Mouse (Mus musculus) neutrophil, adult 5-6 weeks (primary cell): ENCODE results near the gene Gm17542. TPM values are rescaled to one million over a fixed set of nuclear protein-coding genes. Genes with fewer than 3 reads are reported as not detected.
"Not testable (repeated sequence)": the region's sequence is repeated elsewhere in the genome, so short reads cannot be mapped to it uniquely, and the experiment has no call there.

Source experiments
- ATAC-seq: fragments of 151-379, 151-347 bp; 2 replicates; pipeline ENCODE4 v1.8.0; 2017; ENCODE audit warnings: mild to moderate bottlenecking, moderate TSS enrichment; ENCODE audit not compliant: insufficient number of reproducible peaks, poor library complexity, low FRiP score, severe bottlenecking; ENCODE audit errors: extremely low read depth
- total RNA-seq: library from RNA; stranded (forward); fragments of 200-1000 nt; gene quantifications from 2 replicates; pipeline ENCODE4 v1.2.3, GENCODE M21; 2017

Gm17542 gene
- total RNA-seq = not detected in 2 replicates

GRCm38 (mm10) chr10:58718110-58718509, at the start of gene Gm17542:
Gene Gm17542, minus strand, starts transcription at chr10:58718210.
- not testable (repeated sequence) for ATAC-seq

GRCm38 (mm10) chr10:58739779-58740178, 21.8 kb upstream of the Gm17542 start:
- no peak for ATAC-seq

GRCm38 (mm10) chr10:58738152-58738551, 20.1 kb upstream of the Gm17542 start:
- ATAC-seq = no peak

DNA sequence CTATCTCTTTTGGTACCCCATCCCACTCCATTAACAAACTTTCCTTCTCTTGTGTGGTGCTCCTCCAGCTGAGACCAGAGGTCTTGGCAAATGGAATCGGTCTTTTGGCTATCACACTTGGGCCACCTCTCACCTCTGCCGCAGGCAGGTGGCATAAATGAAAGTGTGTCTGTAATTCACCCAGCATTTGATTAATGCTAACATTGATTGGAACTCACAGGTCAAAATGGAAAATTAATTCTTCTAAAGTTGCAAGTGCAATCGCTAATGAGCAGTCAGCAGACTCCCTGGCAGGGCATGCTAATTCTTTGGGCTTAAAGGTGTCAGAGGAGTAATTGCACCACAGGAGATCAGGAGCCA, 3.2 kb downstream of the Gm17542 start:
- no peak for ATAC-seq

DNA sequence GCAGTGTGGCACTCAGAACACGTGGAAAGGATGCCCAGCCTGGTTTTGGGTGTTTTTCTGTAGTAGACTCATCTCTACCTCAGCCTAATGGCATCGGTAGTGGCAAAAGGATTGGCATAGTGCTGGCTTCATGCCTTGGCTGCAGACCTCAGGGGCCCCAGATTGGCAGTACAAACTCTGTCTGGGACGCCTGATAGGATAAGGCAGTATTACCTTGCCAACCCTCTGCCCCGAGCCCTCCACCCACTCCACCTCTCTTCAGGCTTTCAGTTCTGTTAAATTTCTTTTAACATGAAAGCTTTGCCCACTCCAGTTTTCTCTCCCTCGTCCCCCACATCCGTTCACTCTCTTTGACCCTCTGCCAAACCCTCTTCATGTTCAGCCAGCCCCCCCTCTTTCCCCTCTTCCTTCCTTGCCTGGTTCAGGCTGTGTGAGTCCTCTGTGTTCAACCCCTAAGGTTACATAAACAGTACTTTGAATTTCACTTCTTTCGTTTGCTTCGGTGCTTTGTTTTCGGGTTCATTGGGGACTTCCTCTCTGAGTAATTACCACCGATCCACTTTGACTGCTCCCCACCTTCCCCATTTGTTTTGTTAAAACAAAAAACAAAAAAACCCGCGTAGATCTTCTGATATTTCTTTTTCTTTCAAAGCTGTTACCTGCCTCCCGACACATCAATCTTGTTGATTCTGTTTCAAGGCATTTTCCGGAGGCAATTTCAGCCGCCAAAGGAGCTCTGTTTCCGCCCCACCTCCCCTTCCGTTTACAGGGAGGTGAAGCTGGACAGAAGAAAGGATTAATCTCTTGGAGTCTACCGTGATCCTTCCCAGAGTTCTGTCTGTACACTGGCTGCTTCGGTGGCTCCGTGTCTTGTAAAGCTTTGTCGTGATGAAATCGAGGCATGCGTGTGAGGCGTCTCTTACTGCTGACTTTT, 3.9 kb downstream of the Gm17542 start:
- 0 out of 2 replicates have a peak, but pooled peaks have one; percentile 16 for ATAC-seq

DNA sequence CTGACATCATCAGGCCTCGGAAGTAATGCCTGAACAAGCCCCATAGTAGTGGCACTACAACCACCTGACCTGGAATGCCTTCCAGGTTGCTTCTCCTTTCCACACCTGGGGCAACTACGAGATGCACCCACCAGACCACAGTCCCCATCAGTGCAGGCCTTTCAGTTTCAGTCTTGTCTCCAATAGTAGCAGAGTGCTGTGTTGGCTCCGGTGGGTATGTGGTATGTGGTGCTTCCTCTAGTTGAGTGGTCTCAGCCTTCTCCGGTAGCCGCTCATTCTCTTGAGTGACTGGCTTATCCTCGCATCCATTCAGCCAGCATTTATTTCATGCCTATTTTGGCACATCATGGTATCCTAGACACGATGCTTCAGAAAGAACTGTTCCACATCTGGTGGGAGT, 4.8 kb downstream of the Gm17542 start:
- ATAC-seq = 0 out of 2 replicates have a peak, but pooled peaks have one; percentile 16

- ATAC-seq = no peak
These were observed 9.0 kb downstream of the Gm17542 start for GRCm38 (mm10) chr10:58709021-58709420.

DNA sequence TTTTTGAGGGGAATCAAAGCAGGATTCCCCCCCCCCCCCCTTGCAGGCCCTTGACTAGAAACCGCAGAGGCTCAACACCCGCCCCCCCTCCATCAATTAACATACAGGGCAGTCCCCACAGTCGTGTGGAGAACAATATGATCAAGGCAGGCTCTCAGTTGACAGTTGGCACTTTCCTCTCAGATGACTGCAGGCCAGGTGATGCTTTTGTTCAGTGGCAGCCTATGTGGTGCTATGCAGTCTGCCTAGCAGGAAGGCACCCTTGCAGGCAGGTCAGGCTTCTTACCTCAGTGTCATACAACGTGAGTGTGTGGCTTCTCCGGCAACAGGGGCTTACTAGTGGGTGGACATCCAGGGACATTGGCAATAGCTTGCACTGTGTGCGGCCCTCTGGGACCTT, 17.4 kb downstream of the Gm17542 start:
- ATAC-seq = no peak

DNA sequence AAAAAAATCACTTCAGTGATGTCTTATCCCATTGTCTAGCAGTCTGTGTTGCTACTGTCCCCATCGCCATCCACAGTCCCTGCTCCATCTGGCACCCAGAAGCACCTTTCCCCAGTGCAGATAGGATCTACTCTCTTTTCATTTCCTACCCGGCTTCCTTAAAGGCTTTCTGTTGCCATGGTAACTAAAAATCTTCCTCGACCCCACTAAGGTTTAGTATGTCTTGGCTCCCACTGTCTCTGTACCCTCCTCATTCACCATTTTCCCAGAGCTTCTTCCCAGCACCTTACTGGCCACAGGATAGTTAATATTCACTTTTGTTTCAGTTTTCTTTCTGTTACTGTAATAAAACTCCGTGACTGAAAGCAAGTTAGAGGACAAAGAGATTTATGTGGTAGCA, 17.9 kb downstream of the Gm17542 start:
- ATAC-seq = no peak

DNA sequence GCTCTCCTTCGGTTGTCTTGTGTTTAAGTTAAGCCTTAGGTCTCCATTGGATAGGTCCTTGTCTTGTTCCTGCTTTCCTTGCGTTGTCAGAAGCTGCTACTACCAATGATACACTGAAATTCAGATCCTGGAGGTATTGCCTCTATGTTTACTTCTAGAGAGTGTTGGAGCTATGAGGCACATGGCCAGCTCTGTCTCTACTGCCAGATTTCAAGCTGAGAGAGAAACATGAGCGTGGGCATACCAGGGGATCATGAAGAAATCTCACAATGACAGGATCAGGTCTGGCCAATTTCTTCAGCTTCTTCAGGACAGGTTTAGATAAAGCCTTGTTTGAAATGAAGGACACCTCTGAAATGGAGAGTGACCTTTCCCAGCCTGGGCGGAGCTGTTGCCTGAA, 19.1 kb downstream of the Gm17542 start:
- no peak for ATAC-seq

DNA sequence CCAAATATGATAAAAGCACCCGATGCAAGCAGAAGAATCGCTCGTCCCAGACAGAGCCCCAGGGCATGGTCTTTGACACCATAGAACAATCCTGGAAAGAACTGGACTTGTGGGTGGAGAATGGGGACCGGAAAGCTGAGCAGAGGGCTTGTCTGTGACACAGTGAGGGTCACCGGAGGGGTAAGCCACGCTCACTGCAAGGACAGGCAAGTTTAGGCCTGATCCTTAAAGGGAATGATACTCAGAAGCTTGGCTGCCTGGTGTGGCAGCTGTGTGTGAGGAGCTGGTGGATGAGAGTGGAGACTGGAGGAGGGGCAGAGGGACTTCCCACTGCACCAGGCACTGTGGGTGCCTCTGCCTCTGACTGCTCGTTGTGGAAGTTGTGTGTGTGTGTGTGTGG, 27.0 kb downstream of the Gm17542 start:
- no peak for ATAC-seq

DNA sequence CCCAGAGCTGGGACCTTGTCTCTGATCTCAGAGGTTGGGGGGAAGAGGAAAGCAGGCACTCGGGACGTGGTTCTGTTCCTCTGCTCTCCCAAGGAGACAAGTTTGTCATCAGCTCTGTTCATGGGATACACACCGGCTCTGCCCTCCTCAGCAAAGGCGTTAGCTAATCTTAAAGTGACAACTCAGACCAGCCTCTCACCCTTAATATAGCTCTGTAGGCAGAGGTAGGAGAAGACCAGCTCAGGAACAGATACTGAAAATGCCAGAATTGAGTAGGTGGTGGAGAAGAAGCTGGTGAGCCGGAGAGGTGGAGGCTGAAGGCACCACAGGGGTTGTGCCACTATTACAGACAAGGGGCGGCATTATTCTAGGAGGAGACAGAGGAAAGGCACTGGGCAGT, 38.7 kb downstream of the Gm17542 start:
- ATAC-seq = no peak

DNA sequence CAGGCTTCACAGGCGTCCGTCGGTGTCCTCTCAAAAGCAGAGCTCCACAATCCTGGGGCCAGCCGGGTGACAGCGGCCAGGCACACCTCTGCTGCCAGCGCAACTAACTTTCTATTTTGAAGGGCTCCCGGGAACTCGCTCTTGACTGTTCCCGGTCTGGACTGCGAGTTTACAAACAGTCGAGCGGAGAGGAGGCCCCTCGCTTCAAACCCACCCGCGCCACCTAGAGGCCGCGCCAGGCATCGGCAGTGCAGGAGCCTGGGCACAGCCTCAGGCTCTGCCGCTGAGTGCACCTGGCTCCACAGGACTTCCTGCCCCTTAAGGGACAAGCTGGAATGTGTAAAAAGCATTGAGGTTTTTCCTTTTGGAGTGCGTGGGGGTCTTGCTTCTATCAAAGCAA, 42.5 kb downstream of the Gm17542 start, which contains the start of gene Edar:
Edar (minus strand) TSS at position 122 of the 400 bp plus-strand sequence.
- ATAC-seq = no peak

- no peak for ATAC-seq
These were observed 44.5 kb downstream of the Gm17542 start for GRCm38 (mm10) chr10:58673278-58674061.

DNA sequence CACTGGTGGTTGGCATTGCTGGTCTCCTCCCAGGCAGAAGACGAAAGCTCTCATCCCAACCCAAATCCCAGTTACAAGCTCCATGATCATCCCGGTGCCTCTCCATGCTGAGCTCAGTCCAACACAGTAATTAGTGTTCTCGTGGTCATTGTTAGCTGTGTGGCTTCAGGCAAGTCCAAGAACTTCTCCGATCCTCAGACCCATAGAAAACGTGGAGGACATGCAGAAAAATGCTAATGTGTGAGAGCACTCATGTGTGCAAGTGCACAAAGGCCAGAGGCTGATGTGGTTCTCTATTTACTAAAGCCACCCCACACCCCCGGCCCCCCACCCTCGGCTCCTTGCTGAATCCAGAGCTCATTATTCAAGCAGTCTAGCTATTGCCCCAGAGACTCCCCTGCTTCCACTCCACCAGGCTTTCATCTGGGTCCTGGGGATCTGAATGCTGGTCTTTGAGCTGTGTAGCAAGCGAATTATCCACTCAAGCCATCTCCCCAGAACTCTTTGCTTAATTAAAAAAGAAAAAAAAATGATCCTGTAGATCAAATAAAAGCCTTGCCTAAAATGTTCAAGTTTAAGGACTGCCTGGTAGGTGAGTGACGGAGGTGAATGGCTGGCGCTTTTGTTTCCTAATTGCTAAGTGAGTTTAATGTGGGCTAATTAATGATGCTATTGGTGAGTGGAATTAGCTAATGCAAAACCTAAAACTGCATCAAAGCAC, 45.3 kb downstream of the Gm17542 start:
- ATAC-seq = no peak

GRCm38 (mm10) chr10:58663868-58664267, 54.1 kb downstream of the Gm17542 start:
- no peak for ATAC-seq
